ENCODE assay signal across 11 mouse cellular contexts in the genomic region with DNA sequence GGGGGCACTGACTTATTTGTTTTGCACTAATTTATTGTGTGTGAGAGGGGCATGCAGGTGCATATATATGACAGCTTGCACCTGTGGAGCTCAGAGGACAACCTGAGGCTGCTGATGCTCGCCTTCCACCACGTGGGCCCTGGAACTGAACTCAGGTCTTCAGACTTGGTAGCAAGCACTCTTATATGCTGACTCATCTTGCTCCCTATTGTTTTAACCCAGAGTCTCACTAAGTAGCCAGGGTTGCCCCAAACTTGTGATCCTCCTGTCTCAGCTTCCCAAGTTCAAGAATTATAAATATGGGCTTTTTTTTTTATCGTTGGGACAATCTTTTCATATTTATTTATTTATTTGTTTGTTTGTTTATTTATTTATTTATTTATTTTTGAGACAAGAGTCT. TPM values are rescaled to one million over a fixed set of nuclear protein-coding genes. Genes with fewer than 3 reads are reported as not detected.
DNase-seq lines count a peak whose midpoint lies in the region; ATAC-seq and TF ChIP-seq lines count a peak whose summit lies in the region.
"Had no signal": no experiment of that assay in that cellular context is flagged by ENCODE, and none has a peak within 500 bp of the region (broad histone marks: within the 10 kb centered on the region; RNA-seq: fewer than 3 reads in every experiment).

No protein-coding gene starts in this region.

- TF ChIP-seq CTCF in CH12.LX (conservative IDR thresholded peaks at IDR 0.05 in 1 of 2, IDR thresholded peaks at IDR 0.05 in 1 of 2; ENCODE audit: low read depth in 2 of 2, low read length in 2 of 2) = no peak

- H3K4me1 ChIP-seq in CH12.LX (ENCODE audit: control insufficient read depth in 1 of 2, insufficient read depth in 2 of 2) = peaks cover 21 to 61% of the 10 kb centered on the region in 2 experiments
- H3K4me1 ChIP-seq in forebrain, embryonic 15.5 days = peaks cover 19% of the 10 kb centered on the region
- peaks cover 11% of the 10 kb centered on the region; the same call in 1 of the 2 replicates for H3K4me1 ChIP-seq in limb, embryonic 14.5 days (ENCODE audit: control insufficient read depth, insufficient read depth, low read length)

- WGBS in forebrain, embryonic 15.5 days = 49% methylated on average over 3 of the region's 3 CpGs
- 55% methylated on average over 3 of the region's 3 CpGs for WGBS in limb, embryonic 14.5 days

- TF ChIP-seq EP300 in CH12.LX (IDR thresholded peaks at IDR 0.05; ENCODE audit: low read length) = no peak

- in situ Hi-C loops in CH12.LX (cut with MboI; ENCODE audit: low pct_ligation_motif_present, low pct_unique_long_range_greater_than_20kb, low sequenced_read_pairs) = no loop called here

- no peaks in the 10 kb centered on the region for H3K9me3 ChIP-seq in CH12.LX (replicated peaks; ENCODE audit: low read length)
- H3K9me3 ChIP-seq in forebrain, embryonic 15.5 days = no peaks in the 10 kb centered on the region
- H3K9me3 ChIP-seq in limb, embryonic 14.5 days (ENCODE audit: control insufficient read depth, low read length) = no peaks in the 10 kb centered on the region
- H3K9me3 ChIP-seq: limb, embryonic 15.5 days had no signal

- dilution Hi-C loops in CH12.LX (cut with MboI; ENCODE audit: extremely low pct_ligation_motif_present, extremely low pct_unique_long_range_greater_than_20kb, low sequenced_read_pairs) = no loop called here

- H3K4me2 ChIP-seq in CH12.LX (ENCODE audit: insufficient read depth, low read depth, poor library complexity, severe bottlenecking) = no peak overlapping the region
- H3K4me2 ChIP-seq in forebrain, embryonic 15.5 days (replicated peaks) = peak overlapping the region; percentile 83
- H3K4me2 ChIP-seq in limb, embryonic 14.5 days (replicated peaks; ENCODE audit: low read depth, low read length, severe bottlenecking) = peak overlapping the region; percentile 76

- H3K36me3 ChIP-seq in CH12.LX (replicated peaks in 1 of 2; ENCODE audit: control insufficient read depth in 1 of 2, insufficient read depth in 1 of 2, low read length in 1 of 2) = no peaks in the 10 kb centered on the region
- H3K36me3 ChIP-seq in forebrain, embryonic 15.5 days = no peaks in the 10 kb centered on the region
- no peaks in the 10 kb centered on the region for H3K36me3 ChIP-seq in limb, embryonic 14.5 days (ENCODE audit: control insufficient read depth, insufficient read depth, low read length)
- H3K36me3 ChIP-seq: limb, embryonic 15.5 days had no signal

- no peak; the same call in 1 of the 2 replicates for ATAC-seq in forebrain, embryonic 15.5 days (replicated peaks)
- no peak for ATAC-seq in limb, embryonic 14.5 days (ENCODE audit: low FRiP score, low read depth)
- ATAC-seq in activated CD4-positive, CD25-positive, alpha-beta regulatory T cell, adult 4 months = no peak

- peak; percentile 16 for DNase-seq in cerebellum, adult 8-10 months
- no peak for DNase-seq in cerebellum, postnatal 25 days
- no peak for DNase-seq in CH12.LX (ENCODE audit: extremely low read depth)
- DNase-seq in limb, embryonic 14.5 days (ENCODE audit: low spot score) = no peak
- DNase-seq in urinary bladder, postnatal 4 days (ENCODE audit: low spot score in 2 of 2) = no peak
- no peak for DNase-seq in ovary, adult 18-20 months (ENCODE audit: low spot score)

- no peak overlapping the region for H3K4me3 ChIP-seq in CH12.LX (replicated peaks in 1 of 3; ENCODE audit: low read depth in 2 of 3, low read length in 2 of 3, poor library complexity in 1 of 3)
- no peak overlapping the region for H3K4me3 ChIP-seq in forebrain, embryonic 15.5 days
- no peak overlapping the region for H3K4me3 ChIP-seq in limb, embryonic 14.5 days (replicated peaks; ENCODE audit: low read length)

- no peak overlapping the region for H3K9ac ChIP-seq in CH12.LX (ENCODE audit: insufficient read depth, low read depth)
- H3K9ac ChIP-seq in forebrain, embryonic 15.5 days (replicated peaks) = no peak overlapping the region
- H3K9ac ChIP-seq in limb, embryonic 14.5 days (ENCODE audit: low read depth, low read length, severe bottlenecking) = no peak overlapping the region; the same call in 1 of the 2 replicates

- no peak for TF ChIP-seq RAD21 in CH12.LX (IDR thresholded peaks at IDR 0.05; ENCODE audit: low read depth, low read length)

- H3K27me3 ChIP-seq in CH12.LX (replicated peaks) = no peaks in the 10 kb centered on the region
- H3K27me3 ChIP-seq in forebrain, embryonic 15.5 days = no peaks in the 10 kb centered on the region
- H3K27me3 ChIP-seq in limb, embryonic 14.5 days (ENCODE audit: control insufficient read depth, insufficient read depth, low read length) = no peaks in the 10 kb centered on the region
- H3K27me3 ChIP-seq: limb, embryonic 15.5 days had no signal

- no peaks in the 10 kb centered on the region for H3K79me2 ChIP-seq in CH12.LX (replicated peaks; ENCODE audit: control insufficient read depth, extremely low read depth, insufficient read depth, poor library complexity, severe bottlenecking)

- no peak for TF ChIP-seq POLR2A in CH12.LX (IDR thresholded peaks at IDR 0.05; ENCODE audit: low read depth, low read length)
- TF ChIP-seq POLR2A in limb, embryonic 14.5 days (IDR thresholded peaks at IDR 0.05; ENCODE audit: borderline replicate concordance, extremely low read depth, insufficient read depth, insufficient read length) = no peak

- no peak overlapping the region for H3K27ac ChIP-seq in CH12.LX (ENCODE audit: insufficient read depth, low read depth)
- peak overlapping the region; percentile 82; the same call in 1 of the 2 replicates for H3K27ac ChIP-seq in forebrain, embryonic 15.5 days (replicated peaks)
- no peak overlapping the region for H3K27ac ChIP-seq in limb, embryonic 14.5 days (replicated peaks; ENCODE audit: low read depth, low read length)
- H3K27ac ChIP-seq: limb, embryonic 15.5 days had no signal

TF ChIP-seq in CH12.LX, 34 proteins besides CTCF, POLR2A, EP300 and RAD21:
- peak; percentile 64 for TF ChIP-seq MAFK (IDR thresholded peaks at IDR 0.05; ENCODE audit: insufficient replicate concordance, low read length)
- TF ChIP-seq MAX (IDR thresholded peaks at IDR 0.05; ENCODE audit: low read length) = no peak
TF ChIP-seq in CH12.LX: peak in this region for 1.

RNA-seq across cellular contexts. Expression of gene Capn11, which starts 28.1 kb away (rescaled TPM):
- total RNA-seq in CH12.LX (2012; rRNA removed) (not detected in 2 replicates), CH12.LX (2014; rRNA removed) (not detected in 2 replicates)
- 0.09 and 0.10 TPM in 2 replicates for polyA plus RNA-seq in CH12.LX (2012; ENCODE audit: insufficient read length, low read depth)
- 0.83 and 1.00 TPM in 2 replicates for polyA plus RNA-seq in forebrain, embryonic 15.5 days (2015; fragmentation: Nextera tagmentation; extraction: Ambion mirVana)
- 0.03 and 0.23 TPM in 2 replicates for polyA plus RNA-seq in limb, embryonic 14.5 days (2012; rRNA removed)
- polyA plus RNA-seq in limb, embryonic 14.5 days (2014; fragmentation: Nextera tagmentation; extraction: Ambion mirVana) = not detected in 2 replicates
- polyA plus RNA-seq in activated CD4-positive, CD25-positive, alpha-beta regulatory T cell, adult 4 months (2017; shearing (Covaris generic)) = under 1 TPM in 1 of 2 experiments, not detected in 1; 0.33 TPM

RNA-seq across cellular contexts. Expression of gene Mymx, which starts 29.1 kb away (rescaled TPM):
- total RNA-seq in CH12.LX (2012; rRNA removed) = not detected in 2 replicates
- not detected in 2 replicates for total RNA-seq in CH12.LX (2014; rRNA removed)
- not detected in 2 replicates for polyA plus RNA-seq in CH12.LX (2012; ENCODE audit: insufficient read length, low read depth)
- not detected in 2 replicates for polyA plus RNA-seq in forebrain, embryonic 15.5 days (2015; fragmentation: Nextera tagmentation; extraction: Ambion mirVana)
- 53.5 and 60.7 TPM in 2 replicates for polyA plus RNA-seq in limb, embryonic 14.5 days (2012; rRNA removed)
- polyA plus RNA-seq in limb, embryonic 14.5 days (2014; fragmentation: Nextera tagmentation; extraction: Ambion mirVana) = 27.2 and 37.8 TPM in 2 replicates
- polyA plus RNA-seq in activated CD4-positive, CD25-positive, alpha-beta regulatory T cell, adult 4 months (2017; shearing (Covaris generic)) = not detected
- total RNA-seq: adrenal gland, postnatal 25 days had no signal
- polyA plus RNA-seq: heart, embryonic 14.5 days had no signal

RNA-seq across cellular contexts. Expression of gene Slc29a1, which starts 31.6 kb away (rescaled TPM):
- 58.4 and 66.9 TPM in 2 replicates for total RNA-seq in CH12.LX (2012; rRNA removed)
- 69.2 and 72.1 TPM in 2 replicates for total RNA-seq in CH12.LX (2014; rRNA removed)
- polyA plus RNA-seq in CH12.LX (2012; ENCODE audit: insufficient read length, low read depth) = 74.2 and 88.0 TPM in 2 replicates
- polyA plus RNA-seq in forebrain, embryonic 15.5 days (2015; fragmentation: Nextera tagmentation; extraction: Ambion mirVana) = 62.5 and 63.7 TPM in 2 replicates
- 122 and 157 TPM in 2 replicates for polyA plus RNA-seq in limb, embryonic 14.5 days (2012; rRNA removed)
- 94.5 and 103 TPM in 2 replicates for polyA plus RNA-seq in limb, embryonic 14.5 days (2014; fragmentation: Nextera tagmentation; extraction: Ambion mirVana)
- polyA plus RNA-seq in activated CD4-positive, CD25-positive, alpha-beta regulatory T cell, adult 4 months (2017; shearing (Covaris generic)) = 10 to 100 TPM; 82.3 to 85.3 TPM

RNA-seq across cellular contexts. Expression of gene Mrpl14, which starts 55.1 kb away (rescaled TPM):
- total RNA-seq in CH12.LX (2012; rRNA removed) (33.4 and 46.1 TPM in 2 replicates), CH12.LX (2014; rRNA removed) (48.5 and 56.9 TPM in 2 replicates)
- 62.5 and 67.7 TPM in 2 replicates for polyA plus RNA-seq in CH12.LX (2012; ENCODE audit: insufficient read length, low read depth)
- polyA plus RNA-seq in forebrain, embryonic 15.5 days (2015; fragmentation: Nextera tagmentation; extraction: Ambion mirVana) = 122 and 125 TPM in 2 replicates
- 98.3 and 113 TPM in 2 replicates for polyA plus RNA-seq in limb, embryonic 14.5 days (2012; rRNA removed)
- polyA plus RNA-seq in limb, embryonic 14.5 days (2014; fragmentation: Nextera tagmentation; extraction: Ambion mirVana) = 146 and 147 TPM in 2 replicates
- 10 to 100 TPM; 73.4 to 90.9 TPM for polyA plus RNA-seq in activated CD4-positive, CD25-positive, alpha-beta regulatory T cell, adult 4 months (2017; shearing (Covaris generic))

RNA-seq across cellular contexts. Expression of gene Tmem63b, which starts 55.7 kb away (rescaled TPM):
- total RNA-seq in CH12.LX (2012; rRNA removed) = 4.5 and 6.3 TPM in 2 replicates
- 2.8 and 3.5 TPM in 2 replicates for total RNA-seq in CH12.LX (2014; rRNA removed)
- 9.2 and 10.3 TPM in 2 replicates for polyA plus RNA-seq in CH12.LX (2012; ENCODE audit: insufficient read length, low read depth)
- polyA plus RNA-seq in forebrain, embryonic 15.5 days (2015; fragmentation: Nextera tagmentation; extraction: Ambion mirVana) = 124 and 125 TPM in 2 replicates
- 90.7 and 113 TPM in 2 replicates for polyA plus RNA-seq in limb, embryonic 14.5 days (2012; rRNA removed)
- polyA plus RNA-seq in limb, embryonic 14.5 days (2014; fragmentation: Nextera tagmentation; extraction: Ambion mirVana) = 24.5 and 28.5 TPM in 2 replicates
- 1 to 10 TPM; 2.7 to 3.6 TPM for polyA plus RNA-seq in activated CD4-positive, CD25-positive, alpha-beta regulatory T cell, adult 4 months (2017; shearing (Covaris generic))

Comparison
In these comparisons a context has a peak if more than half of its experiments do, and no peak if none do; other contexts are left out.
1. RNA of gene Mymx, which starts 29.1 kb away (polyA plus RNA-seq): 27.2 to 60.7 TPM in limb, embryonic 14.5 days; not detected in CH12.LX, not detected in forebrain, embryonic 15.5 days and not detected in activated CD4-positive, CD25-positive, alpha-beta regulatory T cell, adult 4 months; every median in the first group is over 10 times any median in the second.